Mouse (Mus musculus) heart, embryonic 11.5 days (tissue): ENCODE results near the gene Nav2. TPM values are rescaled to one million over a fixed set of nuclear protein-coding genes. Genes with fewer than 3 reads are reported as not detected.

Experiments
- ATAC-seq: fragments of 200-750 bp; cut with Nextera tagmentation; replicated peaks from 2 replicates; pipeline ENCODE4 v1.8.0; 2017; ENCODE audit warnings: moderate library complexity; ENCODE audit not compliant: insufficient number of reproducible peaks, low FRiP score, low TSS enrichment
- H3K27ac ChIP-seq: fragments of 300-500 bp; sonication (generic); 2 replicates; pipeline ENCODE4 v1.5.1; 2014; ENCODE audit warnings: mild to moderate bottlenecking, low read depth, low read length
- H3K27me3 ChIP-seq: fragments of 300-500 bp; sonication (generic); 2 replicates; pipeline ENCODE4 v1.6.1; 2014; ENCODE audit warnings: mild to moderate bottlenecking, low read length, mixed read lengths; ENCODE audit not compliant: control insufficient read depth, insufficient read depth
- H3K36me3 ChIP-seq: fragments of 300-500 bp; sonication (generic); 2 replicates; pipeline ENCODE4 v1.6.1; 2014; ENCODE audit warnings: mild to moderate bottlenecking, low read length, moderate library complexity, mixed read lengths; ENCODE audit not compliant: control insufficient read depth, insufficient read depth
- H3K4me1 ChIP-seq: fragments of 300-500 bp; sonication (generic); 2 replicates; pipeline ENCODE4 v1.6.1; 2014; ENCODE audit warnings: low read length; ENCODE audit not compliant: control insufficient read depth, insufficient read depth
- H3K4me2 ChIP-seq: fragments of 300-500 bp; sonication (generic); 2 replicates; pipeline ENCODE4 v1.6.1; 2014; ENCODE audit warnings: mild to moderate bottlenecking, moderate library complexity
- H3K4me3 ChIP-seq: fragments of 300-500 bp; sonication (generic); 2 replicates; pipeline ENCODE4 v1.5.1; 2014; ENCODE audit warnings: low read depth, low read length
- H3K9ac ChIP-seq: fragments of 300-500 bp; sonication (generic); 2 replicates; pipeline ENCODE4 v1.6.1; 2014; ENCODE audit warnings: mild to moderate bottlenecking, low read depth, low read length, moderate library complexity
- H3K9me3 ChIP-seq: fragments of 300-500 bp; sonication (generic); replicated peaks from 2 replicates; pipeline ENCODE4 v1.6.1; 2016; ENCODE audit warnings: low read length; ENCODE audit not compliant: control insufficient read depth
- WGBS: fragments of 180-500 bp; shearing (Covaris S2); extraction: QIAGEN DNeasy Blood & Tissue Kit; methylation state at CpG from one replicate; pipeline ENCODE4 v1.1.7; 2014; ENCODE audit not compliant: insufficient replicate concordance; 5-methylcytosine and 5-hydroxymethylcytosine counted together
- polyA plus RNA-seq: library from polyadenylated mRNA; unstranded; fragments of >200 nt; fragmentation: Nextera tagmentation; extraction: Ambion mirVana; gene quantifications from 2 replicates; pipeline ENCODE4 v1.2.1, GENCODE M21; 2014

Nav2 gene
- polyA plus RNA-seq, 1 experiment from 2014 or later: 32.2 TPM

DNA sequence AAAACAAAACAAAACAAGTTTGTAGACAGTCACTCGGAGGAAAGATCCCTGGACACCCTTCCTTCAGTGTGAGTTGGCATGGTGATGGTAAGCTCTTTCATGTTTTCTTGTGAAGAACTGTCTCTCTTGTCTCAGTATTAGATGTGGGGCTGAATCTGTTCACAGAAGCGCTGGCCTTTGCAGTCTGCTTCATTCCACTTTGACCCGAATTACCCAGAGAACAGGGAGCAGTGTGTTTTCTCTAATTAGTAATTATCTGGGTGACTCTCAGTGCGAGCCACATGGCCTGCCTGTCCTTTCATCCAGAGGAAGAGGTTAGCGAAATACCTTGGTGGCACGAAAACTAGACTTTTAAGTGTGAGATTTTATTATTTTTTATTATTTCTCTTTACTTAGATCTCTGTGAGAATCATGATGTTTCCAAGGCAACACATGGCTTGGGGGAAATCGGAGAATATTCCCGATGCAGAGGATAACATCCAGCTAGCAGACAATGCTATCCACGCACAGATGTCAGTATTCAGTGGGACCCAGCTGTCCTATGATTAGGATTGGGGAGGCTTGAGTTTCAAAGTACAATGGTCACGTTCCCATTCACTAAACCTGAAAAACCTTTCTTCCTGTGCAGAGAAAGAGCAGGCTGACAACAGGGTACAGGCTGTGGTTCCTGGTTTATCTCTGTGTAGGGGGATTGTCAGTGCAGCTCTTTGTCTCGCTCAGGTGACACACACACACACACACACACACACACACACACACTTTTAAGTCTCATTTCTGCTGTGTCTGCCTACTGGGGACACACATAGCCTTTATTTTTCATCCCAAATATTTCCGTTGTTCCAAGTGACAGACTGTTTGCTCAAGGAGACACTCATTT lies 6.4 kb downstream of the Nav2 start:
- no peak overlapping the region for H3K27ac ChIP-seq
- WGBS: 68% methylated on average over 12 of the region's 12 CpGs
- H3K9ac ChIP-seq: no peak overlapping the region
- H3K4me3 ChIP-seq: no peak overlapping the region
- ATAC-seq: no peak
- H3K4me2 ChIP-seq: no peak overlapping the region
- no peaks in the 10 kb centered on the region for H3K27me3 ChIP-seq
- H3K9me3 ChIP-seq: no peaks in the 10 kb centered on the region
- H3K36me3 ChIP-seq: no peaks in the 10 kb centered on the region
- H3K4me1 ChIP-seq: peaks cover 5% of the 10 kb centered on the region; the same call in 1 of the 2 replicates

DNA sequence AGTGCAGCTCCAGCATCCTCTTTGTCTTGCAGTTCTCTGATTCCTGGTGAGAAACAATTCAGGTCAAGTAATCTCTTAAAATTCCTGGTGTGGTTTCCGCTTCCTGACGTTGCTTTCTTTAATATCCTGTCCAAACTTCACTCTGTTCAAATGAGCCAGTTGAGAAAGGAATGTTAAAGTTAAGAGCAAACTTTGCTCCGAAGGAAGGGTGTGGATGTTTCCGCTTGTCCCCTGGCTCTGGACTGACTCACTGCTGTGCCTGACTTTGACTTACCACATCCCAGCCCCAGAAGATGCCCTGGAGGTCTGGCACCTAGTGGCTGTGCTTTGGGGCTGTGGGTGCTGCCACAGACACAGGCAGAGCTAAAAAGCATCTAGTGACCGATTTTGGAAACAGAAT lies 8.9 kb downstream of the Nav2 start:
- WGBS: 17% methylated on average over 5 of the region's 5 CpGs
- no peak overlapping the region; the same call in 1 of the 2 replicates for H3K4me2 ChIP-seq
- H3K27me3 ChIP-seq: no peaks in the 10 kb centered on the region
- peak overlapping the region; percentile 50; the same call in 1 of the 2 replicates for H3K27ac ChIP-seq
- H3K9ac ChIP-seq: no peak overlapping the region
- H3K9me3 ChIP-seq: no peaks in the 10 kb centered on the region
- no peak overlapping the region for H3K4me3 ChIP-seq
- H3K4me1 ChIP-seq: peaks cover 5% of the 10 kb centered on the region; the same call in 1 of the 2 replicates
- ATAC-seq: no peak; the same call in 1 of the 2 replicates
- H3K36me3 ChIP-seq: no peaks in the 10 kb centered on the region

DNA sequence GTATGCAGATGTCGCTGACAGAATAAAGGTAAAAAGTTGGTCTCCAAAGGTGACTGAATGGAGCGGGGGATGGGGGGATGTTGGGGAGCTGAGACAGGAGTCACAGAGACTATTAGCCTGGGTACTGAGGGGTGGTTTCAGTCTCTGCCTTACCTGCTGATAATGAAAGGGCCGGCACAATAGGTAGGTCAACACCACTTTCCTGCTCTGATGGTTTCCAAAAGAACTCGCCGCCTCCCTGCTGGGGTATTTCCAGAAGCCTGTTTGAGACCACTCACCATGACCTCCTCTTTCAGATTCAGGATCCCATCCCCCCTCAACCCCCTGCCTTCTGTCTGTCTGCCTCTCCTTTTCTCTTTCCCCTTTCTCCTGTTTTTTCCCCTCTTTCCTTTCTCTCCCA lies 9.5 kb downstream of the Nav2 start:
- Histone ChIP-seq H3K4me2 (no peak overlapping the region; the same call in 1 of the 2 replicates), H3K4me1 (peaks cover 5% of the 10 kb centered on the region; the same call in 1 of the 2 replicates), H3K9ac (no peak overlapping the region), H3K27ac (peak overlapping the region; percentile 50; the same call in 1 of the 2 replicates), H3K27me3 (no peaks in the 10 kb centered on the region), H3K36me3 (no peaks in the 10 kb centered on the region), H3K9me3 (no peaks in the 10 kb centered on the region), H3K4me3 (no peak overlapping the region)
- WGBS: 35% methylated on average over 5 of the region's 5 CpGs
- ATAC-seq: no peak

- 34% methylated on average over 11 of the region's 11 CpGs for WGBS
- Histone ChIP-seq H3K9ac (no peak overlapping the region), H3K27ac (no peak overlapping the region), H3K4me3 (no peak overlapping the region), H3K27me3 (no peaks in the 10 kb centered on the region), H3K4me1 (peaks cover 5% of the 10 kb centered on the region; the same call in 1 of the 2 replicates), H3K9me3 (no peaks in the 10 kb centered on the region), H3K36me3 (no peaks in the 10 kb centered on the region), H3K4me2 (no peak overlapping the region)
- no peak for ATAC-seq
Observed at GRCm38 (mm10) chr7:48918389-48918788, 9.9 kb downstream of the Nav2 start.

DNA sequence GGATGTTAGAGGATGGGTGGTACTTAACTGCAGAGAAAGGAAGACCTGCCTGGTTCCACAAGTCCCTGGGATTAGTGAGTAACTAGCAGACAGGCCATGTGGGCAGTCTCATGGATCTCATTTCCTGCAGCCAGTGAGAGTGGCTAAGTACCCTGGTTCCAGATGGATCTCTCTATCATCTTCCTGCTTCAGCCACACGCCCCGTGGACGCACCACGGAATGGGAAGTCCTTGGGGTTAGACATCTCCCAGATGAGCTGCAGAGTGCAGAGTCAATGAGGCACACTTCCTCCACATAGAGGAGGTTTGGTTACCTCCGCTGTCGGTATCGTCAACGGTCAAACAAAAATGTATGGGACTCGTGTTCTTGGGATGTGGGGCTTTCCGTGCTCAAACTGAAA lies 15.1 kb downstream of the Nav2 start:
- Histone ChIP-seq H3K4me2 (no peak overlapping the region), H3K4me1 (peaks cover 17% of the 10 kb centered on the region), H3K9me3 (no peaks in the 10 kb centered on the region), H3K27ac (no peak overlapping the region), H3K27me3 (no peaks in the 10 kb centered on the region), H3K36me3 (no peaks in the 10 kb centered on the region), H3K9ac (no peak overlapping the region), H3K4me3 (no peak overlapping the region)
- WGBS: 70% methylated on average over 10 of the region's 10 CpGs
- no peak for ATAC-seq

- no peak overlapping the region for H3K9ac ChIP-seq
- H3K9me3 ChIP-seq: no peaks in the 10 kb centered on the region
- WGBS: 37% methylated on average over 3 of the region's 3 CpGs
- no peak overlapping the region for H3K4me3 ChIP-seq
- no peak overlapping the region for H3K4me2 ChIP-seq
- no peaks in the 10 kb centered on the region for H3K27me3 ChIP-seq
- 0 out of 2 replicates have a peak overlapping the region, but pooled peaks have one; percentile 35 for H3K27ac ChIP-seq
- H3K4me1 ChIP-seq: peaks cover 17% of the 10 kb centered on the region
- no peaks in the 10 kb centered on the region for H3K36me3 ChIP-seq
- ATAC-seq: 0 out of 2 replicates have a peak, but pooled peaks have one; percentile 47
Observed at GRCm38 (mm10) chr7:48925214-48925613, 16.7 kb downstream of the Nav2 start.

- H3K4me3 ChIP-seq: no peak overlapping the region
- no peak overlapping the region for H3K27ac ChIP-seq
- no peak for ATAC-seq
- no peaks in the 10 kb centered on the region for H3K27me3 ChIP-seq
- H3K9ac ChIP-seq: no peak overlapping the region
- H3K4me2 ChIP-seq: no peak overlapping the region
- peaks cover 17% of the 10 kb centered on the region for H3K4me1 ChIP-seq
- H3K36me3 ChIP-seq: no peaks in the 10 kb centered on the region
- H3K9me3 ChIP-seq: no peaks in the 10 kb centered on the region
- WGBS: 10% methylated on average over 3 of the region's 3 CpGs
Observed at GRCm38 (mm10) chr7:48928364-48928763, 19.8 kb downstream of the Nav2 start.

- Histone ChIP-seq H3K9ac (no peak overlapping the region), H3K4me2 (no peak overlapping the region), H3K9me3 (no peaks in the 10 kb centered on the region), H3K36me3 (no peaks in the 10 kb centered on the region), H3K27ac (no peak overlapping the region), H3K4me1 (peaks cover 9% of the 10 kb centered on the region), H3K27me3 (no peaks in the 10 kb centered on the region), H3K4me3 (no peak overlapping the region)
- WGBS: 63% methylated on average over 5 of the region's 5 CpGs
- no peak for ATAC-seq
Observed at GRCm38 (mm10) chr7:48930399-48930798, 21.9 kb downstream of the Nav2 start.
